Mouse (Mus musculus): Measurements from ENCODE around the gene Olfr483.

GRCm38 (mm10) chr7:108097486-108097885 lies 3.2 kb upstream of the Olfr483 start, which contains the start of gene Olfr482:
- TF ChIP-seq CTCF (conservative IDR thresholded peaks at IDR 0.05; ENCODE audit: low read length) (no peak), POU5F1 (IDR thresholded peaks at IDR 0.05; ENCODE audit: borderline replicate concordance, low read length) (no peak)

All from E14TG2a.4 (cell line).